Mouse (Mus musculus) c-Kit-positive CD71-negative TER-119-negative erythroid progenitor cells, embryonic 14.5 days (primary cell): ENCODE measurements around the gene Satb1.

ENCODE experiments used
- DNase-seq: peaks from one replicate; pipeline ENCODE4 v3.0.0-alpha.2; 2013; ENCODE audit warnings: low read depth

Gene Satb1

GRCm38 (mm10) chr17:51777813-51778212 is 55.3 kb downstream of the Satb1 start:
- peak; percentile 35 for DNase-seq

DNA sequence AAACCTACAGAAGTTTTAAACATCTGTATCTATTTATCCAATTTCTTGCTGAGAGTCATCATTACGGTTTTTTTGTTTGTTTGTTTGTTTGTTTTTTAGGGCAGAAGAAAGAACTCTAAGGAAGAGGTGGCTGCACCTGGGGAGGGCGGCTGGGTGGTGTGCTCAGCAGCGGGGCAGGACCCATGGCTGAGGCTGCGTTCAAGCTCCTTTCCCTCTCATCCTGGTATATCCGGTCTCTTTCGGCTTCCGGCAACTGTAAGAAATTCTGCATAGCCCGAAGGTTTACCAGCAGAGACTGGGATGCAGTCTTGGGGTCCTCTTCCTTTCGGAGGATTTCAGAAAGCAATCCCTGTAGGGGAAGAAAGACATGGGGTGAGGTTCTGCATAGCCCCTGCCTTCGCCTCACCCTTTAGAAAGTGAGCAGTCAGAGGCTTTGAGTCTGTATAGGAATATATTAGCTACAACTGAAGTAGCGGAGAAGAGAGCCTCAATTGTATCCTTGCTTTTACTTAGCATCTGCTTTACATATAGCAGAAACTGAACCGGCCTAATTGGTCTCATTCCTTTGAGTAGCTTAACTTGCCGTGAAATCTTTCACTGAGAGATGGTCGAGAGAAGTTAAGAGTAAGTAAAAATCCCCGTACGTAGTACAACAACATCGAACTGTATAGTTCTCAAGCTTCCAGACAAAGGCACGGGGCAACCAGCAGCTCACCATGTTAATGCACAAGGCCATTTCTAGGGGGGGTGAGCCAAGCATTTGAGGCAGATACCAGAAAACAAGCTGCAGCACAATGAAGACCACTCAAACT is 57.8 kb downstream of the Satb1 start:
- no peak for DNase-seq

- no peak for DNase-seq
Measured at GRCm38 (mm10) chr17:51763600-51763999, 69.5 kb downstream of the Satb1 start.

DNA sequence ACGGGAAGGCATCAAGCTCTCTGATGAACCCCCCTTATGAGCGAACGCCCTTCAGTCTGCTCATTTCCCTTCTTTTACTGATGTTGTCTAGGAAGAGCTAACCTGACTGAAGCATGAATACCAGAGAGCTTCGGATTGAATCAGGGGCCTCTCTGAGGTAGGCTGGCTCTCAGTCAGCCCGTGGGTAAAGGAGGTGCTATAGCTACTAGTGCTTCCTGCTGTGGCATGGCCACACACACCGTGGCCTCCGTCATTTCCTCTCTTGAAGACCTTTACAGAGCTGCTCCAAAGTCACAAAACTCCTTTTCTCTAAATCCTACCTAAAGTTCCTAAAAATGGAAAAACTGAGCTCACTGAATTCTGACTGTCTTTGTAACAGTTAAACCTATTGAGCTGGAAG is 70.6 kb downstream of the Satb1 start:
- no peak for DNase-seq

- no peak for DNase-seq
Measured at GRCm38 (mm10) chr17:51760997-51761655, 72.0 kb downstream of the Satb1 start.

DNA sequence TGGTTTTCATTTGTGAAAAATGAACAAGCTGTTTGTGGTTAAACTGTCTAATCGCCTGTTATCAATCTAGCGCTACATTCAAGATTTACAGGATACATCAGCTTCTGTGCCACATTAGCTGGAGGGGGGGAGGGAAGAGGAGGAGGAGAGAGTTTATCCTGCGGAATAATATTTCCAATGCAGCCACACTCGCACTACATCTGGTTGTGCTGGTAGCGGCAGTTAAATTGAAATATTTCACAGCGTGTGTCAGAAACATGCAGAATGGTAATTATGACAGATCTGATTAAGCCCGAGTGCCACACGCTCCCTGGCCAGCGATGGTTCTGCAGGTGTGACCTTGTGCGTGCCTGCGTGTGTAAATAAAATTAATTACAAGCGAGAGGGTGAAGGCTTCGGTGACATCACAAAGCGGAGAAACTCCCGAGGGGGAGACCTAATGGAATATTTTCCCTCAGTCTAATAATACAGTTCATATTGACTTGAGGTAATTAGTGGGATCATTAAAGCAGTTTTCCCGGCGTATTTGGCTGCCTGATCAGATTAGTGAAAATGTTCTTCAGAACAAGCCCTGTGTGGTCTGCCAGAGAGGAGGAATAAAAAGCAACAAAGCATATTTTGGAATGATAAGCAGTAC is 72.7 kb downstream of the Satb1 start:
- no peak for DNase-seq

GRCm38 (mm10) chr17:51759509-51759908 is 73.6 kb downstream of the Satb1 start:
- no peak for DNase-seq

- DNase-seq = no peak
Measured at GRCm38 (mm10) chr17:51752142-51752541, 80.9 kb downstream of the Satb1 start.

DNA sequence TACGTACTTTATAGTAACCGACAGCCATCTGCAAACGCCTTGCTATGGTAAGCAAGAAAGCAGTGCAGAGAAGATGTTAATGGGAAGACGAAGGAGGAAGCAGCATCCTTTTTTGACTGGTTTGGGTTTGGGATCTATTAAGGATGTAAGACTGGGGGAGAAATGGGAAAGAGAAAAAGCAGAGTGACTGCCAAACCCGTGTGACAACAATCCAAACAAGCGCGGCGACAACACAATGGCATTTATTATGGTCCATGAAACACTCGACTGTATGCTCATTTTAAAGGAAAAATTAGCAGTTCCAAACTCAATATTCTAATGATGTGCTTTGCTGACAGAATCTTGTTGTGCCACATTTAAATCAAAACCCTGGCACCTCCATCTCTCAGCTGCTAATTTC is 85.9 kb downstream of the Satb1 start:
- no peak for DNase-seq

DNA sequence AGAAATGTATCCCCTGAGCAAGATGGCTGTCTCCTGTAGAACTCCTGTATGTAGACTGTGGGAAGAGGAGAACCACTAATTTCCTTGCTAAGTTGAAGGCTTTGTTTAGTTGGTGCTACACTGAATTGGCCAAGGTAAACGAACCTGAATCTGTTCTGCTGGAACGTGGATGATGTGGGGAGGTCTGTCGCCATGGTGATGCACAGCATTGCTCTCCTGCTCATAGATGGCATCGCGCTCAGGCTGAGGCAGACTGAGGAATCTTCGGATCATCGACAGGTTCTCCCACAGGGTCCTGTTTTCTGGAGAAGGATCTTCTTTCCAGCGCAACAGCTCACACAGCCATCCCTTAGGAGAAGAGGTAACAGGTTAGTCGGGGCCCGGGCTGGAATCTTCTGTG is 90.6 kb downstream of the Satb1 start:
- DNase-seq = no peak

- DNase-seq = no peak
Measured at GRCm38 (mm10) chr17:51741126-51741525, 92.0 kb downstream of the Satb1 start.

DNA sequence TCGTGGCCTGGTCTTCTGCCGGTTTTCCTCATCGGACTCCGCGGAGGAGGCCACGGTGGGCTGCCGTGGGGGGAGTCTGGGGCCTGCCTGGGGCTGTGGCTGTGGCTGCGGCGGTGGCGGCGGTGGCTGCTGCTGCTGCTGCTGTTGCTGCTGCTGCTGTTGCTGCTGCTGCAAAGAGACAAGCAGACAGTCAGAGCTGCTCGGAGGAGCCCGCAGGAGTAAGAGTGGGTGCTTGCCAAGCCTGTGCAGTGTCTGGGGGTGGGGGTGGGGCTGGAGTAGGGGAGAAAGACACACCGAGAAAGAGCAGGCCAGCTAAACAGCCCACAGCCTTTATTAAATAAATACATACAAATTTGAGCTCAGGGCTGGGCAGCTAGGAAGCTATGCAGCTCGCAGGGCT is 92.8 kb downstream of the Satb1 start:
- no peak for DNase-seq

GRCm38 (mm10) chr17:51724486-51724885 is 108.6 kb downstream of the Satb1 start:
- no peak for DNase-seq

GRCm38 (mm10) chr17:51695711-51696110 is 137.4 kb downstream of the Satb1 start:
- DNase-seq = no peak

- no peak for DNase-seq
Measured at GRCm38 (mm10) chr17:51695271-51695670, 137.8 kb downstream of the Satb1 start.

DNA sequence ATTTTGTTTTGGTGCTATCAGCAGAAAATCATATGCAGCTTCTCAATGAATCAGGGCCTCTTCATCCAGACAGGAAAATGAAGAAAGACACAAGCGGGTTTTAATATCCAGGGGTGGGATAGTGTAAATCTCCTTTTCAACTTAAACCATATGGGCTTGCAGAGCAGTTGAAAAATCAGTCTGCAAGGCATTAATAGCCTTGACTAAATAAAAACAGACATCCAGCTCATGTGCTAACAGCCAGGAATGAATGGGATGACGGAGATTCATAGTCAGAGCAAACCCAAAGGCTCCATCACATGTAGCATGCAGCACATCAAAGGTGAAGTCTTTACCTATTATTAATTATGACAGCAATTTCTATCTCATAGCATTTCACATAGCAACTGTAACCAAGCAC is 142.6 kb downstream of the Satb1 start:
- no peak for DNase-seq

DNA sequence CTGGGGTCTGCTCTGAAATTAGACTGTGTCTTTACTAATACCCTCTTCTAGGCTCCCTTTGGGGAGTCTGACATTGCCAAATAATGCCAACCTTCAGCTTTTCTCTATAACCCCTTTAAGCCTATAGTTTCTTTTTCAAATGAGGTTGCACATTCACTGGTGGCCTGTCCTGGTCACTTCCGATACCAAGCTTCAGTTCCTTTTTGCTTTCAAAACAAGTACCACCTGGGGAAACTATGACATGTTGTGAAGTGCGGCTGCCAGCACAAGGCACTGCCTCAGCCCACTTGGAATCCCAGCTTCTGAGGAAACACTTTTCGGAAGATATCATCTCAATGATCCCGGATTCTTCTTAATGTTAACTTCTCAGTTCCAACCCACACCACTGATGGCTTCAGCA is 145.9 kb downstream of the Satb1 start:
- no peak for DNase-seq
